Mouse (Mus musculus) myocyte (in vitro differentiated cells): ENCODE results near the gene Vmn1r126. TPM values are rescaled to one million over a fixed set of nuclear protein-coding genes. Genes with fewer than 3 reads are reported as not detected.
"Not testable (repeated sequence)": the region's sequence is repeated elsewhere in the genome, so short reads cannot be mapped to it uniquely, and the experiment has no call there.

ENCODE experiments used
- H3K27me3 ChIP-seq: one replicate; pipeline ENCODE4 v1.6.1; 2011; ENCODE audit not compliant: control insufficient read depth, insufficient read depth, insufficient read length
- H3K36me3 ChIP-seq: one replicate; pipeline ENCODE4 v1.6.1; 2011; ENCODE audit not compliant: control insufficient read depth, insufficient read depth
- H3K4me2 ChIP-seq: one replicate; pipeline ENCODE4 v1.6.1; 2011; ENCODE audit warnings: low read depth, control low read depth
- H3K4me3 ChIP-seq: one replicate; pipeline ENCODE4 v1.5.1; 2011; ENCODE audit warnings: mild to moderate bottlenecking, control low read depth, moderate library complexity
- H3K79me2 ChIP-seq: one replicate; pipeline ENCODE4 v1.6.1; 2011; ENCODE audit not compliant: control insufficient read depth, insufficient read depth
- H3ac ChIP-seq: one replicate; pipeline ENCODE4 v1.6.1; 2011; ENCODE audit not compliant: control insufficient read depth, insufficient read length
- polyA plus RNA-seq: library from polyadenylated mRNA; unstranded; fragments of >200 nt; fragmentation: generic; extraction: Trizol; gene quantifications from one replicate; pipeline ENCODE4 v1.2.1, GENCODE M21; 2012; ENCODE audit warnings: missing spikeins

Vmn1r126 gene
- polyA plus RNA-seq: not detected

DNA sequence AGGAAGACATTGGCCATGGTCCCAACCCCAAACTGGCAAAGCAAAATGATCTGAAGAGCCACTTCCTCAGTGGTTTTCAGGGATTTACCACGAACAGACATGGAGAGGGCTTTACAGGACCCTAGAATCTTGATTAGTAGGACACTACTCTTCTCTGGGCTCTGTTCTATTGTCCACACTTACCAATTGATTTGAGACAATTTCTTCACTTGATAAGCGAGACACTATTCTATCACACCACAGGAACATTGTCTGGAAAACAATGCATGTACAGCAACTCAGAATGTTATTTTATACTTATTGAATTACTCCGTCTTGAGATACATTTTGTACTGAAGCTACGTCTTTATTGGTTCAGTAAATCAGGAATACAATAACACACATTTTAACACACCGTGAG is at the start of gene Vmn1r126:
Vmn1r126 (minus strand) TSS at position 101 of the 400 bp plus-strand sequence.
- H3K4me3 ChIP-seq, H3ac ChIP-seq, H3K4me2 ChIP-seq, H3K27me3 ChIP-seq, H3K36me3 ChIP-seq, H3K79me2 ChIP-seq: not testable (repeated sequence)

DNA sequence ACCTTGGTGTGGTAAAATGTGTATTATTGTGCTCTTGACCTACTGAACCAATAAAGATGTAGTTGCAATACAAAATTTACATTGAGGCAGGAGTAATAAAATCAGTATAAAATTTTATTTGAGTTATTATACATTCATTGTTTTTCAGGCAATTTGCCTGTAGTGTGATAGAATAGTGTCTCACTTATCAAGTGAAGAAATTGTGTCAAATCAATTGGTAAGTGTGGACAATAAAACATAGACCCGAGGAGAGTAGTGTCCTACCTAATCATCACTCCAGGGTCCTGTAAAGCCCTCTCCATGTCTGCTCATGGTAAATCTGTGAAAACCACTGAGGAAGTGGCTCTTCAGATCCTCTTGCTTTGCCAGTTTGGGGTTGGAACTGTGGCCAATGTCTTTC is 47.8 kb upstream of the Vmn1r126 start, which contains the start of gene Vmn1r128:
Vmn1r128 (plus strand) TSS at position 301 of the 400 bp plus-strand sequence.
- not testable (repeated sequence) for H3K36me3 ChIP-seq, H3K4me2 ChIP-seq, H3K27me3 ChIP-seq, H3K79me2 ChIP-seq, H3K4me3 ChIP-seq, H3ac ChIP-seq

GRCm38 (mm10) chr7:21319761-21320160 is 18.5 kb upstream of the Vmn1r126 start, which contains the start of gene Vmn1r127:
Vmn1r127 (minus strand) TSS chr7:21319861.
- not testable (repeated sequence) for H3K36me3 ChIP-seq, H3K27me3 ChIP-seq, H3ac ChIP-seq, H3K79me2 ChIP-seq, H3K4me2 ChIP-seq, H3K4me3 ChIP-seq

GRCm38 (mm10) chr7:21271879-21272278 is 29.4 kb downstream of the Vmn1r126 start, which contains the start of gene Vmn1r125:
Vmn1r125 (plus strand) TSS chr7:21272179.
- H3K4me3 ChIP-seq, H3K4me2 ChIP-seq, H3K27me3 ChIP-seq, H3ac ChIP-seq, H3K36me3 ChIP-seq, H3K79me2 ChIP-seq: not testable (repeated sequence)

- H3K4me3 ChIP-seq, H3K4me2 ChIP-seq, H3ac ChIP-seq, H3K79me2 ChIP-seq, H3K36me3 ChIP-seq, H3K27me3 ChIP-seq: not testable (repeated sequence)
Observed at GRCm38 (mm10) chr7:21260517-21260916, 40.8 kb downstream of the Vmn1r126 start, which contains the start of gene Vmn1r124. Vmn1r124 (minus strand) TSS chr7:21260617.

Other genes with a start within 250 kb of the Vmn1r126 start
- gene Vmn1r120, start 247.7 kb downstream of the Vmn1r126 start, polyA plus RNA-seq: not detected
- not detected for gene Vmn1r121, start 203.0 kb downstream of the Vmn1r126 start, polyA plus RNA-seq
- not detected for gene Vmn1r122, start 167.3 kb downstream of the Vmn1r126 start, polyA plus RNA-seq
- gene Vmn1r123, start 139.3 kb downstream of the Vmn1r126 start, polyA plus RNA-seq: not detected
- not detected for gene Gm5157, start 111.0 kb downstream of the Vmn1r126 start, polyA plus RNA-seq
- not detected for gene Vmn1r124, start 40.9 kb downstream of the Vmn1r126 start, polyA plus RNA-seq
- gene Vmn1r125, start 29.3 kb downstream of the Vmn1r126 start, polyA plus RNA-seq: not detected
- gene Vmn1r127, start 18.4 kb upstream of the Vmn1r126 start, polyA plus RNA-seq: not detected
- gene Vmn1r128, start 47.9 kb upstream of the Vmn1r126 start, polyA plus RNA-seq: not detected
- not detected for gene Vmn1r129, start 59.8 kb upstream of the Vmn1r126 start, polyA plus RNA-seq
- gene Gm6882, start 131.3 kb upstream of the Vmn1r126 start, polyA plus RNA-seq: not detected
- not detected for gene Vmn1r130, start 210.3 kb upstream of the Vmn1r126 start, polyA plus RNA-seq
- gene Vmn1r131, start 244.6 kb upstream of the Vmn1r126 start, polyA plus RNA-seq: not detected